Mouse (Mus musculus) layer of hippocampus, adult 11-12 months (tissue): Measurements from ENCODE around the gene Zfp697.
"Not testable (repeated sequence)": the region's sequence is repeated elsewhere in the genome, so short reads cannot be mapped to it uniquely, and the experiment has no call there.

Experiments
- DNase-seq: peaks from one replicate; pipeline ENCODE4 v3.0.0; 2022; ENCODE audit warnings: low spot score

The Zfp697 gene

DNA sequence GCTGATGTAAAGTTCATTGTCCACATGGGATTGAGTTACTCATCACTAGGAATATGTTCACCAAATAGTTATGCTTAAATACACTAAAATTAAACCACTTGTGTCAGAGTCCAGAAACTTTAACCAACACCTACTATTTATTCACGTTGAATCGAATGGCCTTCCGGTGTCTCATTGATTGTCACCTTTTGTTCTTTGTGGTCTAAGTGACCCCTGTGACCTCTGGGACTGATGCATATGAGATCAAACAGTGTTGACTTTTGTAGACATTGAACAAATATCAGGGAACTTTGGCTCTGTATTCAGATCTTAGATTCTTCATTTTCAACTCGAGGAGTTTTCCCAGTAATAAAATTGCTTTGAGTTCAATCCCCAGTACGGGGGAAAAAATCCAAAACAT lies 125.0 kb downstream of the Zfp697 start:
- DNase-seq: not testable (repeated sequence)

DNA sequence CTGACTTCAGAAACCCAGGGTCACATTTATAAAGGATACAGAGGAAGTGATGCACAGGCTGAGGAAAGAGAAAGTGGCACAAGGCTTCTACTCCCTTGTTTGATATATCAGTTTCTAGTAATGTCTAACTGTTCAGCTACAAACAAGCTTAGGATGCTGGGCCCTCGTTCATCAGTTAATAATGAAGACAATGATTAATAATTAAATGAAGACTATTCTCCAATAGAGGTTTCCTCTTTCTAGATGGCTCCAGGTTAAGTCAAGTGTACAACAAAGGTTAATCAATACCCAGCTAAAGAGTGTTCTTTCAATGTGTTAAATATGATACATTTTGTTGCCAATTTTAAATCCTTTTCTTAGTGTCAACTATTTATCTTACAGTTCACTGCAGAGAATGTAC lies 128.2 kb downstream of the Zfp697 start, which contains the start of gene Hsd3b4:
TSS of gene Hsd3b4 (minus strand) at position 101 of the 400 bp plus-strand sequence.
- DNase-seq: not testable (repeated sequence)

DNA sequence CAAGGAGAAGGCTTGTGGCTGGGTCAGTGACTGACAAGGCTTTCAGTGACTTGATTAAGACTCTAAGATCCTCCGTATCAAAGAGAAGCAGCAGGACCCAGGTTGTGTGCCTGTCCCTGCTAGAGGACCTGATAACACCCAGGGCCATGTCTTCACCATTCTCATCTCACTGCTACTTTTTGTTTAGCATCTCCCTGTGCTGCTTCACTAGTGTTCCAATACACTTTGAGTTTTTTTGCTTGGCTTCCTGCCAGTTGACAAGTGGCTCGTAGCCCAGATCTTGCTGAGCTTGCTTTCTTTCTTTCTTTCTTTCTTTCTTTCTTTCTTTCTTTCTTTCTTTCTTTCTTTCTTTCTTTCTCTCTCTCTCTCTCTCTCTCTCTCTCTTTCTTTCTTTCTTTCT lies 140.5 kb downstream of the Zfp697 start:
- not testable (repeated sequence) for DNase-seq

DNA sequence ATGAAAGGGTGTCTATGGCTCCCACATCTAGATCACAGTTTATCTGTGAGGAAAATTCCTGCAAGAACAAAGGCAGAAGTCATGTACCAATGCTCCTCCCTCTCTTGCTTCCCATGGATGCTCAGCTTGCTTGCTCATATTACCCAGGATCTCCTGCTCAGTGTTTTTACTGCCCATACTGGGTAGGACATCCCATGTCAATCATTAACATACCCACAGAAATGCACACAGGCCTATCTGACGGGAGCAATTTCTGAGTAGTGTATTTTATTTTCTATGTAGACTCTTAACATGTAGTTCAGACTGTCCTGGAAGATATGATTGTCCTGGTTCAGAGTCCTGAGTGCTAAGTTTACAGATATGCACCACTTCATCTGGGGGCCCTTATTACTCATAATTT lies 142.3 kb downstream of the Zfp697 start:
- DNase-seq: not testable (repeated sequence)

DNA sequence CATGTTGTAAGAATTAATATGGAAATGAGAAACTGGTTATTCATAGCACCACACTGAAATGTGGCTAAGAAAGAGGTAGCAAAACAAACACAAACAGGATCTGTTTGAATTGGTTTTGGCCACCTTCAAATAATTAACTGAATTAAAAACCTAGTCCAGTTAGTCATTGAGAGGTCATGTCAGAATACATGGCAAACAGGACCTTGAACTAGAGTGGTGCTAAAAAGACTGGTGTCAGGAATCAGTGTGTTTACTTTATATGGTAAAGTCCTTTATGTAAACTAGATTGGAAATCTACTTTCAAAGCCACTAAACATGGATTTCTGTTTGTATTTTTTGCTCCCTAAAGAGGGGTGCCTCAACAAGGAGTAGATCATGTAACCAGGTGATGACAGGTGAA lies 142.7 kb downstream of the Zfp697 start:
- DNase-seq: not testable (repeated sequence)

DNA sequence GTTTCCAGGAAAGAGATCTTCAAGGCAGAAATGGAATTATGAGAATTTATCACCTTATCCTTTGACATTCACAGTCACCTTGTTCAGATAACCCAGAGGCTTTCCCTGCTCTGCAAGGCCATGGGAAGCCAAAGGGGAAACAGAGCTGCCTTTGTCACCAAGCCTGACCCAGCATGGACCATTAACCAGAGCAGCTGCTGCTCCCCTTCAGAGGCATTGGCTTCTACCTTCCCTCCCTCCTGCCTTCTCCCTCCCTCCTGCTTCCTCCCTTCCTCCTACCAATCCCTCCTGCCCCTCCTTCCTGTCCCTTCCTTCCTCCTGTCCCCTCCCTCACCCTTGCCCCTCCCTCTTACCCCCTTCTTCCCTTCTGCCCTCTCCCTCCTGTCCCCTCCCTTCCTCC lies 165.4 kb downstream of the Zfp697 start:
- not testable (repeated sequence) for DNase-seq

DNA sequence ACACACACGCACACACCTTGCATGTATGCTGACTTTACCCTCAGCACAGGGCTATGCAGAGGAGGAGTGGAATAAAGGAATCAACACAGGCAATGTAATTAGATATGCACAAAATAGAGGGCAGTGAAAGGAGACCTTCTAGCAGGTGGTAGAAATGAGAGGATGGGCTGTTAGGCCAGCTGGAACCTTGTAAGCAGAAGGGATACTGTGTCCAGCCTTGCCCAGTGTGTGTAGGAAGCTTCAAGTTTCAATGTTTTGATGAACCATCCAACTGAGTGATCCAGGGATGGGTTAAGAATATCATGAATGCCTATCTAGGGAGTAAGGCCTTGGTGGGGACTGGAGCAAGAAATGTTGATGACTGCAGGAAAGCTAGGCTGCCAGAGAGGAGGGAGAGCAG lies 166.2 kb downstream of the Zfp697 start:
- DNase-seq: not testable (repeated sequence)

DNA sequence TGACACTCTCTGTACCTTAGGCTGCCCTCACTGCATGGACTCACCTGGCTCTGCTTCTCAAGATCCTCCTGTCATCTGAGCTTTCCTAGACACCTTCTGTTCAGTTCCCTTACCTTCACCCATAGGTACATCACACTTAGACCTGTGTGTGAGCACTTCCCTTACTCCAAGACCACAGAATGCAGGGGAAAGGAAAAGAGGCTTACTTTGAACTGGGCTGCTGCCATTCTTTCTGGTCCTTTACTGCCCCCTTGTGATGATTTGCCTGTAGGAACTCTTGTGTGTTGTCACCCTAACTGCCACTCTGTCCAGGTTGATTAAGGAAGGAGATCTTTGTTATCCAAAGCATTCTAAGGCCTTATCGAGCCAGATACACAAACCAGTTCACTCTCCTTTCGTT lies 168.0 kb downstream of the Zfp697 start:
- DNase-seq: not testable (repeated sequence)

DNA sequence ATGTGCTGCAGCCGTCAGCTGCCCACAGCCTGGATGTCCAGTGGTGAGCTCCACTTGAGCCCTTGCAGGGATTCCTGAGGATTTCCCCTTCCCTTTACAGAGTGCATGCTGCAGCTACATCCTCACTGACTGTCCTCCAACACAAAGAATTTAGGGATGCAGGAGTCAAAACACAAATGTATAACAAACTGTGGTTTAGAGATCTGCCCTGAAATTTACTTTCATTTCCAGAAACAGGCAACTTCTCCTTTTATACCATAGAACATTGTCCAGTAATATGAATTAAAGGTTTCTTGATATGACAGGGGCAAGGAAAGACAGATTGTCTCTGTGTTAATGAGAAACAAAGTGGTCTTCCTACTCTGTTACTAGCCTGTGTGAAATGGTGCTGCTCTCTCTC lies 168.6 kb downstream of the Zfp697 start:
- not testable (repeated sequence) for DNase-seq

DNA sequence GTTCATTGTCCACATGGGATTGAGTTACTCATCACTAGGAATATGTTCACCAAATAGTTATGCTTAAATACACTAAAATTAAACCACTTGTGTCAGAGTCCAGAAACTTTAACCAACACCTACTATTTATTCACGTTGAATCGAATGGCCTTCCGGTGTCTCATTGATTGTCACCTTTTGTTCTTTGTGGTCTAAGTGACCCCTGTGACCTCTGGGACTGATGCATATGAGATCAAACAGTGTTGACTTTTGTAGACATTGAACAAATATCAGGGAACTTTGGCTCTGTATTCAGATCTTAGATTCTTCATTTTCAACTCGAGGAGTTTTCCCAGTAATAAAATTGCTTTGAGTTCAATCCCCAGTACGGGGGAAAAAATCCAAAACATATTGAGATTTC lies 178.4 kb downstream of the Zfp697 start:
- not testable (repeated sequence) for DNase-seq

DNA sequence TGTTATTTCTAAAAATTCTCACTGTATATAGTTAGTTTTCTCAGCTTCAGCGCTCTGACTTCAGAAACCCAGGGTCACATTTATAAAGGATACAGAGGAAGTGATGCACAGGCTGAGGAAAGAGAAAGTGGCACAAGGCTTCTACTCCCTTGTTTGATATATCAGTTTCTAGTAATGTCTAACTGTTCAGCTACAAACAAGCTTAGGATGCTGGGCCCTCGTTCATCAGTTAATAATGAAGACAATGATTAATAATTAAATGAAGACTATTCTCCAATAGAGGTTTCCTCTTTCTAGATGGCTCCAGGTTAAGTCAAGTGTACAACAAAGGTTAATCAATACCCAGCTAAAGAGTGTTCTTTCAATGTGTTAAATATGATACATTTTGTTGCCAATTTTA lies 181.6 kb downstream of the Zfp697 start:
- DNase-seq: not testable (repeated sequence)

DNA sequence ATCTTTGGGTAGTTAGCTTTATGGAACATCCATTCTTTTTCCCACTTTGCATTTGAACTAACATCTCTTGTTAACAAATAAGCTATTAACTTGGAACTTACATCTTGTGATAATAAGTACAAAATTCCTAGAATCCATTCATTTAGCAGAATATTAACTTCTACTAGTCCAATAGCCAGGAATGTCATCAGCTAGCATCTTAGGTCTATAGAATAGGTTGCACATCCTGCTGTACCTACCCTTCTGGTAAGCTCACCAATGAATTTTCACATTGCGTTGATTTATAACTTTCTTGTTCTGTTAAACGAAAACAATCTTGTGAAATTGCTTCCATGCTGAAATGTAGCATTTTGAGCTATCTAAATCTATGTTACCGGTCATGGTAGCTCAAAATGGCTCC lies 182.6 kb downstream of the Zfp697 start:
- not testable (repeated sequence) for DNase-seq

DNA sequence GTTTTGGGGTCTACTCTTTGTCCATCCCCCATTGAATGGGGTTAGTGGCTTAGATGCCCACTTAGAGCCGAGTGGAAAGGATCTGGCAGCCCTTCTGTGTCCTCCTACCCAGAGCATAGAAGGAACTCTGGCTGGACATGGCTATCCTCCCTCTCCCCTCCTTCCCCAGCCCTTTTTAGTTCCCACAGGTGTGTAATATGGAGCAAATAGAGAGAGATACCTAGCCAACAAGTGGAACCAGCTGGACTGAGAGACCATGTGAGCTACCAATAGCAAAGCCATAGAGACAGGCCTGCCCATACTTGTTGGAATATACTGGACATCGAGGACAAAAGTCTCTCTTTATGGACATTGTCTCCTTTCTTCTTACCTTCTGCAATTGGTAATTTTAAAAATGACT lies 185.5 kb downstream of the Zfp697 start:
- not testable (repeated sequence) for DNase-seq

DNA sequence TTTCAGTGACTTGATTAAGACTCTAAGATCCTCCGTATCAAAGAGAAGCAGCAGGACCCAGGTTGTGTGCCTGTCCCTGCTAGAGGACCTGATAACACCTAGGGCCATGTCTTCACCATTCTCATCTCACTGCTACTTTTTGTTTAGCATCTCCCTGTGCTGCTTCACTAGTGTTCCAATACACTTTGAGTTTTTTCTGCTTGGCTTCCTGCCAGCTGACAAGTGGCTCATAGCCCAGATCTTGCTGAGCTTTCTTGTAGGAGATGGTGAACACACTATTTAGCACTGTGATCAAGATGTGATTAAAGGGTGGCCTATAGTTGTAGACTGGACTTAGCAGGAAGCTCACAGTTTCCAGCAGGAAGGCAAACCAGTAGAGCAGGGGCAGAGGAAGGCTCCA lies 198.8 kb downstream of the Zfp697 start:
- peak; percentile 69 for DNase-seq

DNA sequence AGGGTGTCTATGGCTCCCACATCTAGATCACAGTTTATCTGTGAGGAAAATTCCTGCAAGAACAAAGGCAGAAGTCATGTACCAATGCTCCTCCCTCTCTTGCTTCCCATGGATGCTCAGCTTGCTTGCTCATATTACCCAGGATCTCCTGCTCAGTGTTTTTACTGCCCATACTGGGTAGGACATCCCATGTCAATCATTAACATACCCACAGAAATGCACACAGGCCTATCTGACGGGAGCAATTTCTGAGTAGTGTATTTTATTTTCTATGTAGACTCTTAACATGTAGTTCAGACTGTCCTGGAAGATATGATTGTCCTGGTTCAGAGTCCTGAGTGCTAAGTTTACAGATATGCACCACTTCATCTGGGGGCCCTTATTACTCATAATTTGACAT lies 199.9 kb downstream of the Zfp697 start:
- not testable (repeated sequence) for DNase-seq

DNA sequence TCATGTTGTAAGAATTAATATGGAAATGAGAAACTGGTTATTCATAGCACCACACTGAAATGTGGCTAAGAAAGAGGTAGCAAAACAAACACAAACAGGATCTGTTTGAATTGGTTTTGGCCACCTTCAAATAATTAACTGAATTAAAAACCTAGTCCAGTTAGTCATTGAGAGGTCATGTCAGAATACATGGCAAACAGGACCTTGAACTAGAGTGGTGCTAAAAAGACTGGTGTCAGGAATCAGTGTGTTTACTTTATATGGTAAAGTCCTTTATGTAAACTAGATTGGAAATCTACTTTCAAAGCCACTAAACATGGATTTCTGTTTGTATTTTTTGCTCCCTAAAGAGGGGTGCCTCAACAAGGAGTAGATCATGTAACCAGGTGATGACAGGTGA lies 200.4 kb downstream of the Zfp697 start:
- DNase-seq: not testable (repeated sequence)

DNA sequence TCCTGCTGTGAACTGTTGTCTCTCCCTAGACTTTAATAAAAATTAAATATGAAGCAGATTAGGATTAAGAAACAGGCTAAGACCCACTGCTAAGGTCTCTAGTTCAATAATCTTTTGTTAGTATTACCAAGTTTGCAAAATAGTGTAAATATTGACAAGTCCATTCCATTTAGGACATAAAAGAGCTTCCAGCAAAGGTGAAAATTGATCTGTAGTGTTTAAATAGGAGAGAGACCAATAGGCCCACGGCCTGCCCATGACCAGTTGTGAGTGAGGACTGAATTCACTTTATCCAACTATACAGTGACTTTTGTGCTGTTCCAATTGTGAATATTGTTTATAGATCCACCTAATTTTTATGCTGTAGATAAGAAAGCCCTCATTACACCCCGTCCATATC lies 205.5 kb downstream of the Zfp697 start:
- DNase-seq: no peak

DNA sequence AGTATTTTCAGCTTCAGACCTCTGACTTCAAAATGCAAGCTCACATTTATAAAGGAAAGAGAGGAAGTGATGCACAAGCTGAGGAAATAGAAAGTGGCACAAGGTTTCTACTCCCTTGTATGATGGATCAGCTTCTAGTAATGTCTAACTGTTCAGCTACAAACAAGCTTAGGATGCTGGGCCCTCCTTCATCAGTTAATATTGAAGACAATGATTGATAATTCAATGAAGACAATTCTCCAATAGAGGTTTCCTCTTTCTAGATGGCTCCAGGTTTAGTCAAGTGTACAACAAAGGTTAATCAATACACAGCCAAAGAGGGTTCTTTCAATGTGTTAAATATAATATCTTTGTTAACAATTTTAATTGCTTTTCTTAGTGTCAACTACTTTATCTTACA lies 206.4 kb downstream of the Zfp697 start, which contains the start of gene Gm10681:
TSS of gene Gm10681 (minus strand) at position 101 of the 400 bp plus-strand sequence.
- no peak for DNase-seq

DNA sequence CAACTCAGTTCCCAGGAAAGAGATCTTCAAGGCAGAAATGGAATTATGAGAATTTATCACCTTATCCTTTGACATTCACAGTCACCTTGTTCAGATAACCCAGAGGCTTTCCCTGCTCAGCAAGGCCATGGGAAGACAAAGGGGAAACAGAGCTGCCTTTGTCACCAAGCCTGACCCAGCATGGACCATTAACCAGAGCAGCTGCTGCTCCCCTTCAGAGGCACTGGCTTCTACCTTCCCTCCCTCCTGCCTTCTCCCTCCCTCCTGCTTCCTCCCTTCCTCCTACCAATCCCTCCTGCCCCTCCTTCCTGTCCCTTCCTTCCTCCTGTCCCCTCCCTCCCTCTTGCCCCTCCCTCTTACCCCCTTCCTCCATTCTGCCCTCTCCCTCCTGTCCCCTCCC lies 231.3 kb downstream of the Zfp697 start:
- DNase-seq: not testable (repeated sequence)

DNA sequence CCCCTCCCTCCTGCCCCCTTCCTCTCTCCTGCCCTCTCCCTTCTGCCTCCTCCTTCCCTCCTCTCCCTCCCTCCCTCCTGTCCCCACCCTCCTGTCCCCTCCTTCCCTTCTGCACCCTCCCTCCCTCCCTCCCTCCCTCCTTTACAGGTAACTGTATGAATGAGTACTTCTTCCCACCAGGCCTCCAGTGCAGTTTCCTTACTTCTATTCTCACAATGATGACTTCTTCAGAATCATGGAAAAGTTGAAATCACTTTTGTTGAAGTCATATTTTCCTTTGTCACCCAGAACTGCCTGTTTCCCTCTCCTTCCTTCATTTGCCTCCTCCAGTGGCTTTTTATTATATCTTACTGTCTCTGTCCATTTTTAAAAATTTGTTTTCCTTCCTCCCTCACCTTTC lies 231.7 kb downstream of the Zfp697 start:
- DNase-seq: no peak

DNA sequence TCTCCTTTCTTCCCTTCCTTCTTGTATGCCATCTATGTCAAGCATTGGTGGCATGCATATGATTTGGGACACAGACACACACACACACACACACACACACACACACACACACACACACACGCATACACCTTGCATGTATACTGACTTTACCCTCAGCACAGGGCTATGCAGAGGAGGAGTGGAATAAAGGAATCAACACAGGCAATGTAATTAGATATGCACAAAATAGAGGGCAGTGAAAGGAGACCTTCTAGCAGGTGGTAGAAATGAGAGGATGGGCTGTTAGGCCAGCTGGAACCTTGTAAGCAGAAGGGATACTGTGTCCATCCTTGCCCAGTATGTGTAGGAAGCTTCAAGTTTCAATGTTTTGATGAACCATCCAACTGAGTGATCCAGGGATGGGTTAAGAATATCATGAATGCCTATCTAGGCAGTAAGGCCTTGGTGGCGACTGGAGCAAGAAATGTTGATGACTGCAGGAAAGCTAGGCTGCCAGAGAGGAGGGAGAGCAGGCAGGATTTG lies 232.2 kb downstream of the Zfp697 start:
- DNase-seq: not testable (repeated sequence)

DNA sequence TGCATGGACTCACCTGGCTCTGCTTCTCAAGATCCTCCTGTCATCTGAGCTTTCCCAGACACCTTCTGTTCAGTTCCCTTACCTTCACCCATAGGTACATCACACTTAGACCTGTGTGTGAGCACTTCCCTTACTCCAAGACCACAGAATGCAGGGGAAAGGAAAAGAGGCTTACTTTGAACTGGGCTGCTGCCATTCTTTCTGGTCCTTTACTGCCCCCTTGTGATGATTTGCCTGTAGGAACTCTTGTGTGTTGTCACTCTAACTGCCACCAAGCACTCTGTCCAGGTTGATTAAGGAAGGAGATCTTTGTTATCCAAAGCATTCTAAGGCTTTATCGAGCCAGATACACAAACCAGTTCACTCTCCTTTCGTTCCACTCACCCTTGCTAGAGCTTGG lies 234.0 kb downstream of the Zfp697 start:
- not testable (repeated sequence) for DNase-seq

DNA sequence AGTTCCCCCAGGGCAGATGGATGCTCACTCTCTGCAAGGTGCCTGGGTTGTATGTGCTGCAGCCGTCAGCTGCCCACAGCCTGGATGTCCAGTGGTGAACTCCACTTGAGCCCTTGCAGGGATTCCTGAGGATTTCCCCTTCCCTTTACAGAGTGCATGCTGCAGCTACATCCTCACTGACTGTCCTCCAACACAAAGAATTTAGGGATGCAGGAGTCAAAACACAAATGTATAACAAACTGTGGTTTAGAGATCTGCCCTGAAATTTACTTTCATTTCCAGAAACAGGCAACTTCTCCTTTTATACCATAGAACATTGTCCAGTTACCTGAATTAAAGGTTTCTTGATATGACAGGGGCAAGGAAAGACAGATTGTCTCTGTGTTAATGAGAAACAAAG lies 234.5 kb downstream of the Zfp697 start:
- DNase-seq: not testable (repeated sequence)

DNA sequence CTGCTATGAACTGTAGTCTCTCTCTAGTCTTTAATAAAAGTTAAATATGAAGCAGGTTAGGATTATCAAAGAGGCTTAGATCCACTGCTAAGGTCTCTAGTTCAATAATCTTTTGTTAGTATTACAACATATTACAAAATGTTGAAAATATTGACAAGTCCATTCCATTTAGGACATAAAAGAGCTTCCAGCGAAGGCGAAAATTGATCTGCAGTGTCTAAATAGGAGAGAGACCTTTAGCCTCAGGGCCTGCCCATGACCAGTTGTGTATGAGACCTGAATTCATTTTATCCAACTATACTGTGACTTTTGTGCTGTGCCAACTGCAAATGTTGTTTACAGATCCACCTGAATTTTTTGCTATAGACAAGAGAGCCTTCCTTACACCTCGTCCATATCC lies 247.4 kb downstream of the Zfp697 start:
- DNase-seq: no peak
